Mouse (Mus musculus) left cerebral cortex, postnatal 14 days (tissue): ENCODE measurements at regions not wholly inside any gene's neighbourhood (a gene's known extent, or its start where the extent isn't known, plus 50 kb on each side); places are given as distances from the start of the nearest gene placed in this dataset.
A peak's percentile ranks its signal among the peaks of the same experiment; 100 is the strongest.

Source experiments
- DNase-seq, 2 experiments: peaks; one replicate each; pipeline ENCODE4 v3.0.0; 2021 to 2022; ENCODE audit warnings: low spot score in 2 of 2, mixed read lengths in 1 of 2
- intact Hi-C: fragments of 180-260 bp; cut with DNase I; formaldehyde crosslinking; loops from one replicate; pipeline ENCODE4 v1.15.1; 2025

- DNase-seq, result no peak
- intact Hi-C loops, result no loop called here
These were observed 57.7 kb downstream of the Rpl14 start for GRCm38 (mm10) chr9:120628794-120629560.

- DNase-seq, result no peak
These were observed 58.4 kb downstream of the Rpl14 start for GRCm38 (mm10) chr9:120629609-120630008.

GRCm38 (mm10) chr9:120632821-120633220 is 61.6 kb downstream of the Rpl14 start:
- intact Hi-C loops, result no loop called here
- peak; percentile 58 to 67 for DNase-seq

More at GRCm38 (mm10) chr9:120629609-120630008, 58.4 kb downstream of the Rpl14 start:
- intact Hi-C loops, result no loop called here

GRCm38 (mm10) chr9:120642656-120643055 is 71.4 kb downstream of the Rpl14 start:
- intact Hi-C loops, result no loop called here
- no peak for DNase-seq

- intact Hi-C loops, result no loop called here
- no peak for DNase-seq
These were observed 72.1 kb downstream of the Rpl14 start for GRCm38 (mm10) chr9:120643371-120643770.

GRCm38 (mm10) chr9:120645776-120646175 is 74.5 kb downstream of the Rpl14 start:
- no peak for DNase-seq
- intact Hi-C loops, result no loop called here

- intact Hi-C loops, result no loop called here
- peak in 1 of 2 experiments; percentile 39 for DNase-seq
These were observed 75.8 kb downstream of the Rpl14 start for GRCm38 (mm10) chr9:120646806-120647667.

GRCm38 (mm10) chr9:120647668-120647955 is 76.4 kb downstream of the Rpl14 start:
- DNase-seq, result no peak
- intact Hi-C loops, result no loop called here

GRCm38 (mm10) chr9:120652733-120653132 is 81.5 kb downstream of the Rpl14 start:
- no peak for DNase-seq
- intact Hi-C loops, result loop anchor here (10.0 kb wide), 1 partner anchor 48 kb away; no protein-coding TSS in a partner anchor

- no peak for DNase-seq
- intact Hi-C loops, result loop anchor here (10.0 kb wide), 1 partner anchor 48 kb away; no protein-coding TSS in a partner anchor
These were observed 81.9 kb downstream of the Rpl14 start for GRCm38 (mm10) chr9:120653170-120653569.

GRCm38 (mm10) chr9:120654736-120655135 is 83.5 kb downstream of the Rpl14 start:
- intact Hi-C loops, result loop anchor here (10.0 kb wide), 1 partner anchor 50 kb away; no protein-coding TSS in a partner anchor

GRCm38 (mm10) chr9:120656976-120657375 is 85.7 kb downstream of the Rpl14 start:
- intact Hi-C loops, result loop anchor here (10.0 kb wide), 1 partner anchor 52 kb away; no protein-coding TSS in a partner anchor
- no peak for DNase-seq

More at GRCm38 (mm10) chr9:120654736-120655135, 83.5 kb downstream of the Rpl14 start:
- no peak for DNase-seq

- DNase-seq, result no peak
- intact Hi-C loops, result loop anchor here (10.0 kb wide), 1 partner anchor 53 kb away; no protein-coding TSS in a partner anchor
These were observed 86.5 kb downstream of the Rpl14 start for GRCm38 (mm10) chr9:120657786-120658185.

- intact Hi-C loops, result loop anchor here (10.0 kb wide), 1 partner anchor 54 kb away; no protein-coding TSS in a partner anchor
These were observed 87.3 kb downstream of the Rpl14 start for GRCm38 (mm10) chr9:120658576-120658975.

GRCm38 (mm10) chr9:120661226-120661625 is 90.0 kb downstream of the Rpl14 start:
- no peak for DNase-seq
- intact Hi-C loops, result no loop called here

More at GRCm38 (mm10) chr9:120658576-120658975, 87.3 kb downstream of the Rpl14 start:
- DNase-seq, result no peak

GRCm38 (mm10) chr9:120661641-120662227 is 90.5 kb downstream of the Rpl14 start:
- no peak for DNase-seq
- intact Hi-C loops, result no loop called here

- intact Hi-C loops, result no loop called here
- DNase-seq, result no peak
These were observed 91.9 kb downstream of the Rpl14 start for GRCm38 (mm10) chr9:120663181-120663580.

- intact Hi-C loops, result no loop called here
- no peak for DNase-seq
These were observed 92.8 kb downstream of the Rpl14 start for GRCm38 (mm10) chr9:120664086-120664485.

- intact Hi-C loops, result no loop called here
- DNase-seq, result peak; percentile 64
These were observed 101.2 kb downstream of the Rpl14 start for GRCm38 (mm10) chr9:120672452-120672851.

- DNase-seq, result no peak
- intact Hi-C loops, result no loop called here
These were observed 103.6 kb downstream of the Rpl14 start for GRCm38 (mm10) chr9:120674855-120675254.
